Mouse (Mus musculus) lung, postnatal 0 days (tissue): ENCODE measurements at regions not wholly inside any gene's neighbourhood (a gene's known extent, or its start where the extent isn't known, plus 50 kb on each side); places are given as distances from the start of the nearest gene placed in this dataset.

Experiments
- ATAC-seq: fragments of 200-750 bp; cut with Nextera tagmentation; 2 replicates; pipeline ENCODE4 v1.8.0; 2017; ENCODE audit warnings: moderate library complexity
- DNase-seq: peaks from one replicate; pipeline ENCODE4 v3.0.0-alpha.2; 2016; ENCODE audit warnings: low spot score
- H3K27ac ChIP-seq: fragments of 300-500 bp; sonication (generic); 2 replicates; pipeline ENCODE4 v1.5.1; 2014; ENCODE audit warnings: antibody characterized with exemption, mild to moderate bottlenecking, low read length, mixed read lengths
- H3K27me3 ChIP-seq: fragments of 300-500 bp; sonication (generic); replicated peaks from 2 replicates; pipeline ENCODE4 v1.6.1; 2014; ENCODE audit warnings: low read length, mixed read lengths; ENCODE audit not compliant: insufficient read depth
- H3K36me3 ChIP-seq: fragments of 300-500 bp; sonication (generic); 2 replicates; pipeline ENCODE4 v1.6.1; 2014; ENCODE audit warnings: low read length, mixed read lengths; ENCODE audit not compliant: insufficient read depth
- H3K4me1 ChIP-seq: fragments of 300-500 bp; sonication (generic); 2 replicates; pipeline ENCODE4 v1.6.1; 2014; ENCODE audit warnings: antibody characterized with exemption, low read depth, low read length, mixed read lengths; ENCODE audit not compliant: insufficient read depth
- H3K4me2 ChIP-seq: fragments of 300-500 bp; sonication (generic); replicated peaks from 2 replicates; pipeline ENCODE4 v1.6.1; 2014; ENCODE audit warnings: low read depth, mild to moderate bottlenecking, low read length, moderate library complexity, mixed read lengths
- H3K4me3 ChIP-seq: fragments of 300-500 bp; sonication (generic); 2 replicates; pipeline ENCODE4 v1.5.1; 2014; ENCODE audit warnings: low read depth, low read length
- H3K9ac ChIP-seq: fragments of 300-500 bp; sonication (generic); replicated peaks from 2 replicates; pipeline ENCODE4 v1.6.1; 2014; ENCODE audit warnings: low read depth, mild to moderate bottlenecking
- H3K9me3 ChIP-seq: fragments of 300-500 bp; sonication (generic); 2 replicates; pipeline ENCODE4 v1.6.1; 2016; ENCODE audit warnings: low read length, mixed read lengths
- CTCF ChIP-seq: IDR thresholded peaks from 2 replicates; pipeline ENCODE4 v1.5.1; 2016; ENCODE audit warnings: antibody characterized with exemption, mild to moderate bottlenecking
- EP300 ChIP-seq: IDR thresholded peaks from 2 replicates; pipeline ENCODE4 v1.6.1; 2016; ENCODE audit warnings: antibody characterized with exemption, mild to moderate bottlenecking, control low read depth
- WGBS: fragments of 180-500 bp; shearing (Covaris S2); extraction: QIAGEN DNeasy Blood & Tissue Kit; methylation state at CpG from one replicate; pipeline ENCODE4 v1.1.7; 2014; 5-methylcytosine and 5-hydroxymethylcytosine counted together

- no peak for ATAC-seq
- TF ChIP-seq CTCF: no peak
These were observed 51.3 kb upstream of the Mrtfb start for GRCm38 (mm10) chr16:13204948-13205470.

GRCm38 (mm10) chr16:13205855-13206254, 50.4 kb upstream of the Mrtfb start:
- peak; percentile 65 for ATAC-seq
- 25% methylated on average over 5 of the region's 5 CpGs for WGBS

More at GRCm38 (mm10) chr16:13204948-13205470, 51.3 kb upstream of the Mrtfb start:
- no peak overlapping the region for H3K4me2 ChIP-seq
- no peak for DNase-seq
- no peaks in the 10 kb centered on the region for H3K27me3 ChIP-seq
- H3K27ac ChIP-seq: no peak overlapping the region
- H3K9ac ChIP-seq: no peak overlapping the region
- no peaks in the 10 kb centered on the region for H3K9me3 ChIP-seq
- peaks cover 4% of the 10 kb centered on the region; the same call in 1 of the 2 replicates for H3K4me1 ChIP-seq
- H3K36me3 ChIP-seq: no peaks in the 10 kb centered on the region
- WGBS: 87% methylated on average over 6 of the region's 6 CpGs
- H3K4me3 ChIP-seq: no peak overlapping the region

More at GRCm38 (mm10) chr16:13205855-13206254, 50.4 kb upstream of the Mrtfb start:
- DNase-seq: peak; percentile 39
- no peak overlapping the region for H3K27ac ChIP-seq
- no peaks in the 10 kb centered on the region for H3K36me3 ChIP-seq
- no peak overlapping the region for H3K4me2 ChIP-seq
- no peak overlapping the region for H3K4me3 ChIP-seq
- no peaks in the 10 kb centered on the region for H3K9me3 ChIP-seq
- TF ChIP-seq EP300 (no peak), CTCF (no peak)
- H3K4me1 ChIP-seq: peaks cover 4% of the 10 kb centered on the region; the same call in 1 of the 2 replicates
- H3K9ac ChIP-seq: no peak overlapping the region
- no peaks in the 10 kb centered on the region for H3K27me3 ChIP-seq
